Mouse (Mus musculus) kidney, embryonic 15.5 days (tissue): ENCODE measurements at regions not wholly inside any gene's neighbourhood (a gene's known extent, or its start where the extent isn't known, plus 50 kb on each side); places are given as distances from the start of the nearest gene placed in this dataset.

Source experiments
- ATAC-seq: fragments of 200-750 bp; cut with Nextera tagmentation; replicated peaks from 2 replicates; pipeline ENCODE4 v1.8.0; 2017; ENCODE audit warnings: moderate TSS enrichment; ENCODE audit not compliant: low FRiP score
- H3K27ac ChIP-seq: fragments of 300-500 bp; sonication (generic); 2 replicates; pipeline ENCODE4 v1.5.1; 2015; ENCODE audit warnings: mild to moderate bottlenecking, inconsistent platforms
- H3K27me3 ChIP-seq: fragments of 300-500 bp; sonication (generic); 2 replicates; pipeline ENCODE4 v1.6.1; 2015; ENCODE audit warnings: inconsistent platforms
- H3K36me3 ChIP-seq: fragments of 300-500 bp; sonication (generic); 2 replicates; pipeline ENCODE4 v1.6.1; 2015; ENCODE audit warnings: inconsistent platforms
- H3K4me1 ChIP-seq: fragments of 300-500 bp; sonication (generic); 2 replicates; pipeline ENCODE4 v1.6.1; 2015; ENCODE audit warnings: inconsistent platforms
- H3K4me2 ChIP-seq: fragments of 300-500 bp; sonication (generic); 2 replicates; pipeline ENCODE4 v1.6.1; 2015; ENCODE audit warnings: moderate library complexity, mild to moderate bottlenecking, inconsistent platforms
- H3K4me3 ChIP-seq: fragments of 300-500 bp; sonication (generic); replicated peaks from 2 replicates; pipeline ENCODE4 v1.5.1; 2015; ENCODE audit warnings: mild to moderate bottlenecking, inconsistent platforms
- H3K9ac ChIP-seq: fragments of 300-500 bp; sonication (generic); 2 replicates; pipeline ENCODE4 v1.6.1; 2015; ENCODE audit warnings: mild to moderate bottlenecking, inconsistent platforms
- H3K9me3 ChIP-seq: fragments of 300-500 bp; sonication (generic); replicated peaks from 2 replicates; pipeline ENCODE4 v1.6.1; 2016; ENCODE audit warnings: inconsistent platforms
- WGBS: fragments of 180-500 bp; shearing (Covaris S2); methylation state at CpG from one replicate; pipeline ENCODE4 v1.1.7; 2015; ENCODE audit warnings: mixed read lengths; 5-methylcytosine and 5-hydroxymethylcytosine counted together

DNA sequence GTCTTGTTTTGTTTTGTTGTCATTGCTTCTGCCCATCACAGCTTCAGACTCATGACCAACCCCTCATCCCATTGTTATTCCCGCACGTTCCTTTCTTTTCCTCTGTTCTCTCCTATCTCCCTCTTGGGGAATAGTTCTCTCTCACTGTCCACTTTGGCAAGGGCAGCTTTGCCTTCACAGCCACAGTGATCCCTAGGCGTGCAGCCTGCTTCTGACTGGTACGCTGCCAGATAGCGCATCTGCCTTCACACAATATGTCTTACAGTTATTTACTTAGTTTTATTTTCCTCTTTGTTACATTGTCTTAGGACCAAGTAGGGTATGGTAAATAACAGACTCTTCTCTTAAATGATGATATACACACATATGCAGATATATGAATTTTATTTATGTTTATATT, 122.9 kb downstream of the Sem1 start:
- Histone ChIP-seq H3K4me2 (no peak overlapping the region), H3K27me3 (peaks cover 7% of the 10 kb centered on the region; the same call in 1 of the 2 replicates), H3K27ac (no peak overlapping the region), H3K9ac (no peak overlapping the region), H3K9me3 (no peaks in the 10 kb centered on the region), H3K36me3 (no peaks in the 10 kb centered on the region), H3K4me3 (no peak overlapping the region), H3K4me1 (no peaks in the 10 kb centered on the region)
- 85% methylated on average over 5 of the region's 5 CpGs for WGBS
- ATAC-seq = no peak

GRCm38 (mm10) chr6:6454396-6454795, 124.1 kb downstream of the Sem1 start:
- ATAC-seq = no peak
- H3K9ac ChIP-seq = no peak overlapping the region
- no peak overlapping the region for H3K4me3 ChIP-seq
- H3K27ac ChIP-seq = no peak overlapping the region
- H3K27me3 ChIP-seq = peaks cover 7% of the 10 kb centered on the region; the same call in 1 of the 2 replicates
- H3K9me3 ChIP-seq = no peaks in the 10 kb centered on the region
- no peak overlapping the region for H3K4me2 ChIP-seq
- no peaks in the 10 kb centered on the region for H3K4me1 ChIP-seq
- no peaks in the 10 kb centered on the region for H3K36me3 ChIP-seq
- 87% methylated on average over 2 of the region's 2 CpGs for WGBS

GRCm38 (mm10) chr6:6434855-6435254, 143.6 kb downstream of the Sem1 start:
- no peaks in the 10 kb centered on the region for H3K27me3 ChIP-seq
- 18% methylated on average over 3 of the region's 3 CpGs for WGBS
- ATAC-seq = no peak
- H3K4me1 ChIP-seq = 0 out of 2 replicates have a peak, but pooled peaks cover 5% of the 10 kb centered on the region
- no peak overlapping the region for H3K4me2 ChIP-seq
- peaks cover 3% of the 10 kb centered on the region; the same call in 1 of the 2 replicates for H3K9me3 ChIP-seq
- H3K27ac ChIP-seq = no peak overlapping the region
- no peaks in the 10 kb centered on the region for H3K36me3 ChIP-seq
- H3K9ac ChIP-seq = no peak overlapping the region
- H3K4me3 ChIP-seq = no peak overlapping the region

GRCm38 (mm10) chr6:6434261-6434802, 144.1 kb downstream of the Sem1 start:
- 72% methylated on average over 5 of the region's 5 CpGs for WGBS
- ATAC-seq = no peak
- Histone ChIP-seq H3K4me2 (no peak overlapping the region), H3K36me3 (no peaks in the 10 kb centered on the region), H3K27ac (no peak overlapping the region), H3K4me1 (0 out of 2 replicates have a peak, but pooled peaks cover 5% of the 10 kb centered on the region), H3K9me3 (peaks cover under 1% of the 10 kb centered on the region; the same call in 1 of the 2 replicates), H3K4me3 (no peak overlapping the region), H3K9ac (no peak overlapping the region), H3K27me3 (no peaks in the 10 kb centered on the region)

DNA sequence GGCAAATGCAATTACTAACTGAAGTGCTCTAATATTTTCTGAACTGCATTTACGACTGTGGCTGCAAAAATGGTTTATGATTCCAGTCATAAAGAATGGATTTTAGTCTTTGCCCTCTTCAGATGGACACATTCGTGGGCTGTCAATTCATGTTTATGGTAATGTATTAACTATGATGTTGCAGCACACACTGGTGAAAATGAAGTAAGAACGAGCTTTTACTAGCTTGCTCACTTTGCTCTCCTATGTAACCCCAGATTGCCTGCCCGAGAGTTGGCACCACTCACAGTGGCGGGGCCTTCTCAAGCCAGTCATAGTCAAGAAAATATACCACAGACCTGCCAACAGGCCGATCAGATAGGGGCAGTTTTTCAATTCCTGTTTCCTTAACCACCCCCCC, 145.3 kb downstream of the Sem1 start:
- WGBS = 74% methylated on average over 6 of the region's 6 CpGs
- H3K9me3 ChIP-seq = no peaks in the 10 kb centered on the region
- ATAC-seq = no peak
- H3K36me3 ChIP-seq = no peaks in the 10 kb centered on the region
- H3K27ac ChIP-seq = no peak overlapping the region
- H3K4me3 ChIP-seq = no peak overlapping the region
- H3K4me2 ChIP-seq = no peak overlapping the region
- H3K4me1 ChIP-seq = 0 out of 2 replicates have a peak, but pooled peaks cover 5% of the 10 kb centered on the region
- H3K9ac ChIP-seq = no peak overlapping the region
- H3K27me3 ChIP-seq = no peaks in the 10 kb centered on the region

DNA sequence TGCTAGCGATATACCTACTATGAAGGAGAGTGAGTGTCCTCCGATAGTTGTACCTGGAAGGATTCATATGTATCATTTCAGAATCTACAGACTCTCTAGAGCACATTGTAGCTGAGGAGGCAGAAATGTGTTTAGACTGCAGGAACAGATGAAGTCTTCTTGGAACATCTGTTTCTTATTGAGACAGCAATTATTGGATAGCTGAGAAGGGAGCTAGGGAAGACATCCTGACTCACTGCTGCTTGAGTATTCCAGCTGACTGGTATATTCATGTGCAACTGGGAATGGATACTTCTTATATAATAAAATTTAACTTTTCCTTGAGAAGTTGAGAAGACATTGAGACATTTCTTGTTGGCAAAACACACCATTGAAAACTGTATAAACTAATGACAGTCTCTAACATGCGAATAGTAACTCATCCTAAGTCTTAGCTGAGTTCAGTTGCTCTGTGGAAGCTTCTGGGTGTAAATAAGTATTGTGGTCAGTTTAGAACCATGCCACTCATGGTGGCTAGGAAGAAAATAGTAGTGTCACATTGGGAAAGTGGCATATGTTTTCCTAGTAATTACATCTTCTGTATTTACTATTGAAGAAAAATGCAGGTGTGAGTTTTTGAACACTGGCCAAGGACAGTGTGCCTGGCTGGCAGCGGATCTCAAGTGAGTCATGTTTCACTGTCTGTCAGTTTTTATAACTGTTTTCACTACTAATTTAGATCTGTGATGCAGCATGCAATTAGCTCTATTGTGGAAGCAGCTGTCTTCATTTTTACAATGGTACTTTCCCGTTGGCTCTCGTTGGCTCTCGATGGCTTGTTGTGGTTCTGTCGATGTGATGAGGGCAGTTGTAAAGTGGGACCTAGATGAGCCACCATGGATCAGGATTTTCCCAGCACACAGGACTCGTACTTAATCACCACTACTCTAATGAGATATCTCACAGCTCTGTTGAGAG, 163.5 kb downstream of the Sem1 start:
- no peaks in the 10 kb centered on the region for H3K27me3 ChIP-seq
- no peaks in the 10 kb centered on the region for H3K4me1 ChIP-seq
- WGBS = 68% methylated on average over 9 of the region's 9 CpGs
- ATAC-seq = no peak
- H3K4me3 ChIP-seq = no peak overlapping the region
- H3K36me3 ChIP-seq = no peaks in the 10 kb centered on the region
- no peak overlapping the region for H3K4me2 ChIP-seq
- H3K27ac ChIP-seq = no peak overlapping the region
- no peaks in the 10 kb centered on the region for H3K9me3 ChIP-seq
- no peak overlapping the region for H3K9ac ChIP-seq

GRCm38 (mm10) chr6:6397997-6398396, 180.5 kb downstream of the Sem1 start:
- 70% methylated on average over 3 of the region's 3 CpGs for WGBS

DNA sequence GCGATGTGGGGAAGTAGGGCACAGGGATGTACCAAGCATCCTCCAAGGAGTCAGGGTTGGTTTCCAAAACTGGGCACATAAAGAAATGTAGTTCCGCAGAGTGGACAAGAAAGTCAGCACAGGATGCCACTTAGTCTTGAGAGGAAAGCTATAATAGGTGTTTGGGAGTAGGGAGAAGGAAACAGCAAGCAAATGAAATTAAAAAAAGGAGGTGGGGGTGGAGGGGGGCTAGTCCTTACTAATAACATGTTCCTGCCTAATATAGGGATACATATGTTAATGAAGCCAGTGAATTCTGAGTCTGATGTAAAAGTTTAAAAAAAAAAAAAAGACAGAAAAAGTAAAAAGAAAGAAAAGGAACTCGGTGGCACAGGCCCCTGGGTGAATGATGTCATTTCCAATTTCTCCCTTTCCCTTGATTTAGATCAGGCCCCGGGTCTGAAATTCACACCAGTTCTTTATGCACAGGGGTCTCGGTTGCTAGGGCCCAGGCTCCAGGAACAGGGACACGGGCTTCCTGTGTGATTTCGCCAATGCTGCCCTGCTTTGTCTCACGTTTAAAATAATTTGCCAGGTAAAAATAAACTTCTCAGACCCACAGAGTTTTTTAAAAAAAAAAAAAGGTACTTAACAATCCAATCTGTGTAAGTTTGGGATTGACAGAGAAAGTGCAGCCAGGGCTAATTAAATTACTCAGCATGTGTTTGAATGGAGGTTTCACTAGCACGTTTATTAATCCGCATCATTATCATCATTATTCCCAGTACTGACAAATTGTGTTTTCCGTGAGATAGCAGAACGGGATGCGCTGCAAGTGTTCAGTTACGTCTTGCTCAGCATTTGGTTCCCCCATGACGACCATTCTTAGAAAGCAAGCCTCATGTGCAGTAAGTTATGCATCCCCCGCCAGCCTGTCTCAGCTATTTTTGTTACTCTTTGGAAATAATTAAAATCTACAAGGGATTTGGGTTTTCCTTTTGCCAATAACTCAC, 172.8 kb upstream of the Slc25a13 start:
- Histone ChIP-seq H3K4me3 (no peak overlapping the region), H3K4me2 (no peak overlapping the region), H3K27ac (no peak overlapping the region), H3K36me3 (no peaks in the 10 kb centered on the region), H3K27me3 (no peaks in the 10 kb centered on the region), H3K9ac (no peak overlapping the region), H3K9me3 (no peaks in the 10 kb centered on the region), H3K4me1 (no peaks in the 10 kb centered on the region)
- 78% methylated on average over 16 of the region's 16 CpGs for WGBS
- no peak for ATAC-seq

More at GRCm38 (mm10) chr6:6397997-6398396, 180.5 kb downstream of the Sem1 start:
- no peak for ATAC-seq
- Histone ChIP-seq H3K27me3 (no peaks in the 10 kb centered on the region), H3K4me2 (no peak overlapping the region), H3K36me3 (no peaks in the 10 kb centered on the region), H3K4me1 (no peaks in the 10 kb centered on the region), H3K27ac (no peak overlapping the region), H3K9ac (no peak overlapping the region), H3K9me3 (no peaks in the 10 kb centered on the region), H3K4me3 (no peak overlapping the region)

- Histone ChIP-seq H3K36me3 (no peaks in the 10 kb centered on the region), H3K9ac (no peak overlapping the region), H3K4me1 (no peaks in the 10 kb centered on the region), H3K27ac (no peak overlapping the region), H3K4me3 (no peak overlapping the region), H3K9me3 (no peaks in the 10 kb centered on the region), H3K4me2 (no peak overlapping the region), H3K27me3 (no peaks in the 10 kb centered on the region)
- 38% methylated on average over 5 of the region's 5 CpGs for WGBS
- ATAC-seq = no peak
Observed at GRCm38 (mm10) chr6:6388835-6389440, 172.0 kb upstream of the Slc25a13 start.

DNA sequence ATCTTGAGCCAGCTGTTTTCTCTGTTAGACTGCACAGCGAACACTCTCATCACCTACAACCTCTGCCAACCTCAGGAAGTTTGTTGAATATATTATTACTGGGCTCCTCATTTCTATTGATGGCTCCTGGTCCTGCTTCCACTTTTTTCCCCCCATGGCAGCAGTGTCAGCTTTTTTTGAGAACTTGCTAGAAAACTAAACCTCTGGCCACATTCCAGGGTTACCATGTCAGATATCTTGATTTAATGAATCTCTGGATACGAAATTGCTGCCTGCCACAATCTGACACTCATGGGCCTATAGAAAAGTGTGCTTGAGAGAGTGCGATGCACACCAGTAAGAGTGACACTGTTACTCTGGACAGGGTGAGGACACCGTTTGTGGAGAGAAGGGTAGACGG, 170.6 kb upstream of the Slc25a13 start:
- ATAC-seq = no peak
- H3K4me3 ChIP-seq = no peak overlapping the region
- H3K27me3 ChIP-seq = no peaks in the 10 kb centered on the region
- 77% methylated on average over 5 of the region's 5 CpGs for WGBS
- H3K4me1 ChIP-seq = no peaks in the 10 kb centered on the region
- no peak overlapping the region for H3K27ac ChIP-seq
- no peak overlapping the region for H3K4me2 ChIP-seq
- H3K36me3 ChIP-seq = no peaks in the 10 kb centered on the region
- no peaks in the 10 kb centered on the region for H3K9me3 ChIP-seq
- H3K9ac ChIP-seq = no peak overlapping the region

DNA sequence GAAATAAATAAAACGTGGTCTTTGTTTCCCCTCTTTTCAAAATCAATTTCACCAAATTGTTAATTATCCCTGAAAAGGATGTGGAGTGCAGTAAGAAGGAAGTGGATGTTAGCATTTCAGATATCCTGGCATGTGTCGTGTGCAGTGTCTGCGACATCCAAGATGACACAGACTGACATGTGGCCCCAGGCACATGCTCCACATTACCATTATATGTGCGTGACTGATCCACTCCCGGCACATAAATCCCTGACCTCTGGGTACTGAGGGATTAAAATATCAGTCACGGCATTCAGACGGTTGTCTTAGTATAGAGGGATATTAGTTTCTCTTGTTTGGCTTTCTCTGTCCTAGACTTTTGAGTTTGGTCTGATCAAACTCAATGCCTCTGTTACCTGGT, 168.0 kb upstream of the Slc25a13 start:
- Histone ChIP-seq H3K36me3 (no peaks in the 10 kb centered on the region), H3K9ac (no peak overlapping the region), H3K9me3 (no peaks in the 10 kb centered on the region), H3K4me3 (no peak overlapping the region), H3K4me1 (no peaks in the 10 kb centered on the region), H3K4me2 (no peak overlapping the region), H3K27me3 (no peaks in the 10 kb centered on the region), H3K27ac (no peak overlapping the region)
- 71% methylated on average over 7 of the region's 7 CpGs for WGBS
- no peak for ATAC-seq
